Mouse (Mus musculus): ENCODE data around the gene Fam111a.
"Not testable (repeated sequence)": the region's sequence is repeated elsewhere in the genome, so short reads cannot be mapped to it uniquely, and the experiment has no call there.

Fam111a gene

DNA sequence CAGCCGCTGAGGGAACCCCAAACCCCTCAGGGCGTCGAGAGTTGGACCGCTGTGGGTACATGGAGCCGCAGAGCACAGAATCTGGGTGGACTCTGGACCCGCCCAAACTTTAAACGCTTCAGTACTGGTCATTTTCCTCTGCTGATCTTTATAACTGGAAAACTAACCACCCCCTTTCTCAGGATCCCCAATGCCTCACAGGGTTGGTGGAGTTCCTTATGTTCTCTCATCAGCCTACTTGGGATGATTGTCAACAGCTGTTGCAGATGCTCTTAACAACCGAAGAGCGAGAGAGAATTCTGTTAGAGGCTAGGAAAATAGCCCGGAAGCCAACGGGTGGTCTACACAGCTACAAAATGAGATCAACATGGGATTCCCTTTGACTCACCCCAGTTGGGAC, at the start of gene Fam111a:
Gene Fam111a (plus strand): TSS at position 301 of the 400 bp plus-strand sequence.
- DNase-seq (ENCODE audit: low spot score in 2 of 2): not testable (repeated sequence)

DNA sequence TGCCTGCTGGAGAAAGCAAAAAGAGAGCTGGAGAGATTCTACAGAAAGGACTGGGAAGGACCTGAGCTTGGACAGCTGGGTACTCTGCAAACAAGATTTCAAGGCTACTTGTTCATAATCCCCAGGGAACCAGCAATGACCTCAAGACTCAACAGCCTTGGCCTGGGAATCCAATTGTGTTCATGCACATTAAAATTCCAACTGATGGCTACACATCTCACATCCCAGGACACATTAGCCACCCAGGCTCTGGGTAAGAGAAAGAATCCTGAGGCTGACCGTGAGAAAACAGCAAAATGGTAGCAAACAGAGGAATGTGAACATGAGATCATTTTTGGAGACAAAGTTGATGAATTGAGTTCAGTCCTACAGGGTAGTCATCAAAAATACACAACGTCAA, 49.3 kb upstream of the Fam111a start:
- DNase-seq (ENCODE audit: low spot score in 2 of 2): no peak

DNA sequence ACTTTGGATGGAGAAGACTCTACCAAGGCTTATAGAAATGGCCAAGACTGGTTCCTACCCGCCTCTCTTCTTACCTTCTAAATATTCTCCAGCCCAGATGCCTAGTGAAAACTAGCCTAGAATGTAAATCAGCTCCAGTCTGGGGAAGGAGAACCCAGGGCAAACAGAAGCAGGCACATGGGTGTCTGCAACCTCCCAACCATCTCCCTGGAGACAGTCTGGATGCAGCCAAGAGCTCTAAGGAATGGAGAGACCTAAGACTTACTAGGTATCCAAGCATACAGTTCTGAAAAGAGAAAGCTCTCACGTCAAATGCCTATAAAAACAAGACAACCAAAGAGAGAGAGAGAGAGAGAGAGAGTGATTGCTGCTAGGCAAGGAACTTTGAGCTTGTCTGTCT, 47.6 kb upstream of the Fam111a start:
- no peak for DNase-seq (ENCODE audit: low spot score in 2 of 2)

DNA sequence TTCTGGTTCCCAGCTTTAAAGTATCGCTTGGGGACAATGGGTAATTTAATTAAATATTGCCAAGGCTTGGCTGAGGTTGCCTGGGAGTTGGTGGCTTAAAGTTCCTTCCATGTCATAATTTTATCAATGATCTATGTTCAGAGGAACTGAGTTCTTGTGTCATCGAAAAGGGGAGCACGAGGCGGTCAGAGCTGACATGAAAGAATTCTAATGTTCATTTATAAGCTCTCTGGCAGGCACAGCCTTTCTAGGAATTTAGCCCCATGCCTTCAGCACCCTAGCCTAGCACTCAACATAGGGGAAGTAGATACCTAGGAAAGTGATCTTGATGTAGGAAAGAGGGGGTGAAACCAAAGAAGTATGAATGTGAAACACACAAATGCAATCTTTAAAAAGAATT, 47.2 kb upstream of the Fam111a start:
- no peak for DNase-seq (ENCODE audit: low spot score in 2 of 2)

DNA sequence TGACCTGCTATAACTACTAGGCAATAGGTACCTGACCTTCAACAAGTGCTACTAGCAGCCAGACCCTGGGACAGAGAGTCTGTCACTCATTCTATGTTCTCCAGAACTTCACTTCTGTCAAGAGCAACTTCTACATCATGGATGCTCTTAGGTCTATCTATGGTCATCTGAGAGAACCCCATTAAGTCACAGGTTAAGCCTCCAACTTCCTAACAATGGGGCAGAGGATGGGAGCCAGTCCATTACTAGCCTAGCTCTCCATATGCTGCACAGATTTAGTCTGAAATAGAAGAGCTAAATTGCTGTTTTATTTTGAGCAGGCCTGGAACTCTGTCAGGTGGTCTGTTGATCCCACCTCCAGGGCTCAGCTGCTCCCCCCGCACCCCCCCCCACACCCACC, 46.6 kb upstream of the Fam111a start:
- DNase-seq (ENCODE audit: low spot score in 2 of 2): no peak

DNA sequence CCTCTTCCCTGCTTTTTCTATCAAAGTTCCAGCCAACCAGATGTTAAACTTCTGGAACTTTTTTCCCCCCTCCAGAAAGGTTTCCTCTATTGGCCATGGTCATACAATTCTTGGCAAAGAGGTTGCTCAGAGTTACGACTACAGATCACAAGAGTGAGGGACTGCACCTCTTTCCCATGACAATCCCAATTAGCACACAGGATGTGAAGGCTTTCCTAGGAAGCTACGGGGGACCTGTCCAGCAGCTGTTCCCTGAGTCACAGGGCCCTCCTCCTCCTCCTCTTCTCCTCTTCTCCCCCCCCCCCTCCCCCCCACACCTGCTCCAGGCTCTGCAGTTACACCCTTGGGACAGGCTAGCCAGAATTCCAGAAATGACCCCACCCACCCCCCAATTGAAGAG, 46.1 kb upstream of the Fam111a start:
- no peak for DNase-seq (ENCODE audit: low spot score in 2 of 2)

DNA sequence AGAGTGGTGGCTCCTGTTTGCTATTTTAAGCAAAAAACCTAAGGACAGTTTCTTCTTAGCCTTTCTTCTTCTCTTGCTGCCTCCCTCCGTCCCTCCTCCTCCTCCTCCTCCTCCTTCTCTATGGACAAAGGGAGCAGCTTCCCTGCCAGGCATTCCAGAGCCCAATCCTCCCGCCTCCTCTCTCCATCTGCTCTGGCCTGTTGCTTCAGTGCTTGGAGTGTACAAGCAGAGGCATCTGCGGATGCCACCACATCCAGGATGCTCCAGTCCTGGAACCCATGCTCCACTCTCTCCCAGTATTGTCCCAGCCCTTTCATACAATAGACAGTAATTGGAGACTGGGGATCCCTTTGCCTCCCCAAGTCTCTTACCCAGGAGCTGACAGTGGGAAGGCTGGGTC, 45.4 kb upstream of the Fam111a start:
- peak in 1 of 2 experiments; percentile 19 for DNase-seq (ENCODE audit: low spot score in 2 of 2)

DNA sequence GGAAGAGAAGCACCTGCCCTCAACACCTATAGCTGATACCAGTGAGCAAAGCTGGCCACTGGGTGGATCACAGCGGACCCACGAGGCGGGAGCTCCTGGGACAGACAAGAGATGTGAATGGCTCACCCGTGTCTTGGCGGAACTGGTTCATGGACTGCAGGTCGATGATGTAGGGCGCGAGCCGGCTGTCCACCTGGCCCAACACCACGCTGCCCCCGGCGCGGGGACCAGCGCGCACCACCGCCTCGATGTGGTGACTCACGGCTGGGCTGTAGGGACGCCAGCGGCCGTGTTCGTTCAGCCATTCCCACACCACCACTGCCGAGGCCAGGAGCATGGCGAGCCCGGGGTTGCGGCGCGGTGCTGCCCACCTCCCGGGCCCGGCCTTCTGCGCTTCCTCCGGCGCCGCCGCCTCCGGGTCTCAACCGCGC, 44.6 kb upstream of the Fam111a start:
- DNase-seq (ENCODE audit: low spot score in 2 of 2): peak in 1 of 2 experiments; percentile 40

DNA sequence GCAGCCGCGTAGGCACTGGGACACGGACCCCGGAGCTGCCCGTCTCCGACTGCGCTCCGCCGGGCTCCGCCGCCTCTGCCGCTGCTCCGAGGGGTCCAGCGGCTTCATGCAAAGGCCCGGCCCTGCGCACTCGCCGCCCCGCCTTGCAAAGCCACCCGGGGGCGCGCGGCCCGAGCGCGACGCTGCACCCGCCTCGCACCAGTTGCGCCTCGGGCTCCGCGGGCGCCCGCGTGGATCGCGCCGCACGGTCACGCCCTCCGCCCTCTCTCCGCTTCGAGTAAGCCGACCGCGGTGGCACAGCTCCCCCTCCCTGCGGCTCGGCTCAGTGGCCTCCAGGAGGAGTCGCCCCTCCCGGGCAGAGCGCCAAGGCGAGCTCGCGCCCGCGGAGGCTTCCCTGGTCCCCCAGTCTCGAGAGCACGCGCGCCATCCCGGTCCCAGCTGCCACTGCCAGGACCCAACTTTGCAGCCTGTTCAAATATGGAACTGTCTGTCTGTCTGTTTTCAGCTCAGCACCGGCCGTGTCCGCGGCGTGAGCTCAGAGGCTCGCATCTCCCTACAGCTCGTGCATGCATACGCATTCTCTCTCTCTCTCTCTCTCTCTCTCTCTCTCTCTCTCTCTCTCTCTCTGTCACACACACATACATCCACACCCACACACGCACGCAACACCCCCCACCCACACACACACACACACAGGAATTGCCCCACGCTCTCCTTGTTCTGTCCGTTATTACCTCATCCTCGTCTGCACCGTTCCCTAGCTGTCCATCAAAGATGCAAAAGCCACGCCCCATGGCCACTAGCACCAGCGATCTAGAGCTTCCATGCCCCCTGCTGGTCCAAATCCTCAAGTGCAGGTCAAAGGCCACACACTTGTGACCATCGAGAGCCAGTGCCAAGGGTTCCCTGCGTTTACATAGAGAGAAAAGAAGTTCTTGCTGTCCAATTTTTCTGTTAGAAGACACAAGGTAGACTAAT, 43.9 kb upstream of the Fam111a start, which contains the start of gene Dtx4:
Gene Dtx4 (minus strand): TSS at position 85 of the 978 bp plus-strand sequence.
- peak; percentile 90 to 92 for DNase-seq (ENCODE audit: low spot score in 2 of 2)

DNA sequence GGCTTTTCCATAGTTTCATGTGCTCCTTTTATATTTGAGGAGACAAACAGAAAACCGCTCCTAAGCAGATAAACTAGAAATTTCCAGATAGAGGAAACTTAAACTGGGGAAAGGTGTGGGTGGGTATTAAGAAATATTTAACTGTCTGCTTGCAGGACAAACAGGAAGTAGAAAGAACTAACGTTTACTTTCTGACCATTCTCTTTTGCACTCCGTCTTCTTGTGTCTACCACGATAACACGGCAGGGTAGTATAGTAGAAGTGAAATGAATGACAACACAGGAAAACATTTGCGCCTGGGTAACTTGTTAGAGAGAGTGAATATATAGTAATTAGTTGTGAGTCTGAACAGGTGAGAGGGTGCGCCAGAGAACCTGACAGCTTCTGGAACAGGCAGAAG, 42.8 kb upstream of the Fam111a start:
- no peak for DNase-seq (ENCODE audit: low spot score in 2 of 2)

DNA sequence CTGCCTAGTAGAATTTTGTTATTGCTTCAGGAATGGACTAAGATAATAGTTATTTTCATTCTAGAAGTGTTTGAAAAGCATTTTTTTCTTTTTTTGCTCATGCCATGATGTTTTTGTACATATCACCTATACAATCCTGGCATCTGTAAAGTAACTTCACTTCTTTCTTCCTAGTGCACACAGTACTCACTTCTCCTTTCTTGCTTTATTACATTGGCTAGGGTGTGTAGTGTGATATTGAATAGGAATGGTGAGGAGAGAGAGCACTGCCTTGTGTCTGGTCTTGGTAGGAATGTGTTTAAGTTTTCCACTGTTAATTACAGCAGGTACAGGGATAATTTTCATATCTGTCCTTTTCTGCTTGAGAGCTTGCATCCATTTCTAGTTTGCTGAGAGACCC, 30.9 kb upstream of the Fam111a start:
- no peak for DNase-seq (ENCODE audit: low spot score in 2 of 2)

DNA sequence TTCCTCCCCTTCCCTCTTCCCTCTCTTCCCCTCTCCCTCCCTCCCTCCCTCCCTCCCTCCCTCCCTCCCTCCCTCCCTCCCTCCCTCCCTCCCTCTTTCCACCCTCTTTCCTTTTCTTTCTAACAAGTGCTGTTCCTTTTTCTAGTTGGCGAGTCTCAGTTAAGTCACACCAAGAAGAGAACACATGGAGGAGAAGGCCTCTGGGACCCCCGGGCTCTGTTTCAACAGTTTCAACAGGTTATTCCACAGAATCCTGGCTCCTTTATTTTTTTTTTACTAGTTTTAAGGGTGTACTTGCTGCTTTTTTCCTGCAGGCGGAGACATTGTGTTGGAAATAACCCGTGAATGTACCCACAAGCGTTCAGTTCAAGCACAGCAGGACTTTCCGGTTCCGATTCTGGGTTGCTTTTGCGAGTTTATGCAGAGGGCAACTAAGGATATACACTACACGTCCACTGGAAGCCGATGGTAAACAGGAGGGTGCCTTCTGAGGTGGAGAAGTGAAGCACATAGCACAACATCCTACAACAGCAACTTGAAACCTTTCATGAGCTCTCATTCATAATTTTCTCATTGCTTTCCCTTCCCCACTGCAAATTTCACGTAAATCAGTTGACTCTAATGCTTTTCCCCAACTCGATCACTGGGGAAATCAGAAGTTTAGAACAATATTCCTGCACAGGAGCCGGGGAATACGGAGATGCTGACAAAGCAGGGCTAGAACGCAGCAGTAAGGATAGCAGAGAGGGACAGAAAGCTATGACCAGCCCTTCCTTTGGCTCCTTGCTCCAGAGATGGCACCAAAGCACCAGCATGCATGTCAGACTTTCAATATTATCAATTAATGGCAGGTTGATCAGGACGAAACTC, 27.6 kb upstream of the Fam111a start:
- DNase-seq (ENCODE audit: low spot score in 2 of 2): peak; percentile 29 to 52

DNA sequence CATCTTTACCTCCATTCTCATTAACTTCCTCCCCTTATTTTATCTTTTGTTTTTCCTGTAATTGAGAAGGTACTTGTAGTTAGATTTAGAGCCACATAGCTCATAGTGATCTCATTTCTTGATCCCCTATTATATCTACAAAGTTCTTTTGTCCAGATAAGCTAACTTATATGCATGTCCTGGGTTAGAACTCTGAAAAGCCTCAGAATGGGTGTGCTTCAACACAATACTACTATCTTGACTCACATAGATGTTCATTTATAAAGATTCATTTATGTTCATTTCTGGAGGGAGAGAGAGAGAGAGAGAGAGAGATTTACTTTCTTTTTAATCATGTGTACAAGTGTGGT, 27.0 kb upstream of the Fam111a start:
- DNase-seq (ENCODE audit: low spot score in 2 of 2): no peak

DNA sequence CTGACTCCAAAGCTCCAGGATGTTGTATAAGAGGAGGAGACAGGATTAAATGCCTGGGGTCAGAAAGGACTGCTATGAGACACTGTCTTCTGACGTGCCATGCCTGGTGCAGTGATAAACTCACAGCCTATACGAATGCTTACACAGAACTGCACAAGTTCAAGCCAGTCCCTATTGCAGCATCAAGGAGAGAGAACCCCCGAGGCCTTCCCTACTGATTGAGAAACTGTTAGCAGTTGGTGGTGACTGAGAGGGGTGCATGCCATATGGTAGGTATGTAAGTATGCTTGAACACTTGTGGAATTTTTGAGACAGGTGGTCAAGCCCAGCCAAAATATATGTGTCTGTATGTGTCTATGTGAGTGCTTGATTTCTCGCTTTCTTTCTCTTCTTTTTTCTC, 22.2 kb upstream of the Fam111a start:
- no peak for DNase-seq (ENCODE audit: low spot score in 2 of 2)

DNA sequence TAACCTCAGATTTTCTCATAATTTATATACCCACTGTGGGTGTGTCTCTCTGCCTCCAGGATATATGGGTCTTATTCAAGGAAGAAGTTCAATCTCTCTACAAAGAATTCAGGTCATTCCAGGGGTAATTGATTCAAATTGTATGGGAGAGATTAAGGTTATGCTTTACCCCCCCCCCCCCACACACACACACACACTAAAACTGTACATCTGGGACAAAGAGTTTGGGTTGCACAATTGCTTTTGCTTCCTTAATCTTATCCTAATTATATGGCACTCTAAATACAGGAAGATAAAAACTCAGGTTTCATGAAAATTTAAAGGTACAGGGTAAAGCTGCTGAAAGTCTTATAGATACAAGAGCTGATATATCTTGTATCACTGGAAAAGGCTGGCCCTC, 8.4 kb upstream of the Fam111a start:
- DNase-seq (ENCODE audit: low spot score in 2 of 2): no peak

DNA sequence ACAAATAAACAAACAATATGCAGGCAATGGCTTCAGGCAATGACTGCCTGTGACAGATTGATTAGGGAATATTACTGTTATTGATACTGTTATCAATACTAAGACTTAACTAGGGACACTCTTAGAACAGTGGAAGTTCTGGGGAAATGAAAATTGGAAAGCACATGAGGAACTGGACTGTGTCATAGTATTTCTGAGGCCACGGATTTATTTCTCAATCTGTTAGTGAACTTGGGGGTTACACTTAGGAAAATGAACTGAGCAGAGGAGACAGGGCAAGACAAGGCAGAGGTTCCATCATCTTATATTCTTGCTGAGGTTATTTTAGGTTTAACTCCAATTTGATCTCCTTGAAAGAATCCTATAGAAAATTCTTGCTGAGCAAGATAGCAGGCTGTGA, 5.6 kb upstream of the Fam111a start:
- DNase-seq (ENCODE audit: low spot score in 2 of 2): no peak

DNA sequence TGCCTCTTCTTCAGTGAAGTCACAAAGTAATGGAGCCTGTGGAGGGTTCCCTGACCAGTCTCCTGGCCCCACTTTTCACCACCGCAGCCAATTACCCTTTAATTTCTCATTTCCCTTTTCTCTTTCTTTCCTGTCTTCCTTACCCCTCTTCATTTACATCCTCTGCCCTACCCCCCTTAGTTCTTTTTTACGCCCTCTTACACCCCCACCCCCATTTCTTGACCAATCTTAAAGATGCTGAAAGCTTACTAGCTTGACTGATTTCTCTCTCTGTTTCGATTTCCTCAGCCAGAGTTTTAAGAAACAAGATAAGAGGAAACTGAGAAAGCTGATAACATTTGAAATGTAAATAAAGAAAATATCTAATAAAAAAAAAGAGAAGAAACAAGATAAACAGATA, 4.8 kb upstream of the Fam111a start:
- no peak for DNase-seq (ENCODE audit: low spot score in 2 of 2)

DNA sequence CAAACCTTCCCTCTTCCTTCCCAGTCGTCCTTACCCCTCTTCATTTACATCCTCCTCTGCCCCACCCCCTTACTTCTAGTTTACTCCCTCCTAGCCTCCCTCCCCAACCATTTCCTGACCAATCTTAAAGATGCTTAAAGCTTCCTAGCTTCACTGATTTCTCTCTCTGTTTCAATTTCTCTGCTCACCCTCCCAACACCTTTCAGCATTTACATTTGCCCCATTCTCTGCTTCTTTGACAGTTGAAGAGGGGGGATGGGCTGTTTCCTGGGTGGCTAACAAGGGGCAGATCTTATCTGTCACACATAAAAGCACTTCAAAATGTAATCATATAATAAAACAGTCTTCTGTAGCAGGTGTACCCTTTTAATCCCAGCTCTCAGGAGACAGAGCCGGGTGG, 3.9 kb upstream of the Fam111a start:
- DNase-seq (ENCODE audit: low spot score in 2 of 2): no peak

DNA sequence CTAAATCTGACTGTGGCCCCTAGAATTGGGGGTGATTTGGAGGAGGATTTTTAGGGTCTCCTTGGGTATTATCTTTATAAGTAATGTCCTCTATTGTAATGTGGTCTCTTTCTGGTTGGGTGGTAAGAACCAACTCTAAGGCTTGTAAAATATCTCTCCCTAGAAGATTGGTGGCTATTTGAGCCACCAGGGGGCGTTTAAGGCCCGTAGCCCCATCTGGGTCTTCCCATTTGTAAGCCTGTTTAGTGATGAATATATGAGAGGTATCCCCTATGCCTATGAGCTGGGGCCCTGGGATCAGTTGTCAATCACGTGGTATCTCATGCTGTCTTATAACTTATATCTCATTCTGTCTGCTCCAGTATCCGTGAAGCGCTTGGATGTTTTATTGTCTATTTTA, 3.6 kb downstream of the Fam111a start:
- DNase-seq (ENCODE audit: low spot score in 2 of 2): peak in 1 of 2 experiments; percentile 17

DNA sequence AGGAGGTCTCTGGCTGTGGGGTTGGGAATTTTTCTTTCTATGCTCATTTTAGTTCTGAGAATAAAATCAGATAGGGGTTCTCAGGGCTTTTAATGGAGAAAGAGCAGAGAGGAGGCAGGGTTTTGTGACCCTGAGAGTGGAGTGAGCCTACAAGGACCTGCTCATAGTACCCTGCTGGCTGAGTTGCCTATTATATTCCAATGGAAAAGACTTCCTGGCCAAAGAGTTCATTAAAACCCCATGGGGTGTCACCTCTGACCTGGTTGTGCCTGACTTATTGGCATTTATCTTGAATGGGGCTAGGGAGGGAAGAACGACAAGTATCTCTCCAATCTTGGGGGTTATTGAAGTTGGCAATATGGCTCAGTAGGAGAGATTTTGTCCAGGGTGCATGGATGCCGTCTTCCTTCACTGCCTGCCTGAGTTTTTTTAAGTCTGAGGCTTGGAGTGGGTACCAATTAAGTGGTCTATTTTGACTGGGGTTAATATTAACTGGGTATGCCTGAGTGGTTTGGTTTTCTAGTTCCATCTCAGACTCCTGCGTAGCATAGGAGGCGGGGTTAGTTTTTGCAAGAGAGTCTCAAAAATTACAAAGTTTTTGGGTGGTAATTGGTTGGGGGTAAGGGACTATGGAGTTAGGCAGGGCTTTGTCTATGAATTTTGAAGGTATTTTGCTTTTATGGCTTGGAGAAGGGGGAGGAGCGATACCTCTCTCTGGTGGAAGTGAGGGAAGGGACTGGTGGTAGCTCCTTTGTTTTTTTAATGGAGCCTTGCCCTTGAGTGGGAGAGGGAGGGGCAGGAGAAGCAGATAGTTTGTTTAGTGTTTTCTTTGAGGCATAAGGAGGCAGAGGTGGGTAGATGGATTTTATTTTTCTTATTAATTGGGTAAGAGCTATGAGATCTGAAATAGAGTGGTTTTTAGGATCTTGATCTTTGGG, 4.7 kb downstream of the Fam111a start:
- no peak for DNase-seq (ENCODE audit: low spot score in 2 of 2)

DNA sequence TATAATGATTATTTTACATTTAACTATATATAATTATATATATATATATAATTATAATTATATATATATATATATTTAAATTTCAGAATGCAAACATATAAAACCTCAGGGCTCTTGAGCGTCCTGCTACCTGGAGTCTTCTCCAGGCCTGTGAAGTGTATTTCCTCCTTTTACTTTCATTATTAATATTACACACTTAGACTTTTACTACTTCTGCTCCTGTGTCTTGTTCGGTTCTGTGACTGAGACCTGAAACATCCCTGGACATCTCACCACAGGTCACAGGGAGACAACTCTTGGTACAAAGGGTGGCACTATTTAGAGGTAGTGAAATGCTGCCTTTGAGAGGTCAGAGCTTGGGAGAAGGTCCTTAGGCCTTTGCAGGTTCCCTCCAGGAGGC, 10.8 kb downstream of the Fam111a start:
- DNase-seq (ENCODE audit: low spot score in 2 of 2): no peak

All from cerebellum, postnatal 4 days (tissue).